11 mouse cellular contexts compared by ENCODE assay signal in the genomic region with DNA sequence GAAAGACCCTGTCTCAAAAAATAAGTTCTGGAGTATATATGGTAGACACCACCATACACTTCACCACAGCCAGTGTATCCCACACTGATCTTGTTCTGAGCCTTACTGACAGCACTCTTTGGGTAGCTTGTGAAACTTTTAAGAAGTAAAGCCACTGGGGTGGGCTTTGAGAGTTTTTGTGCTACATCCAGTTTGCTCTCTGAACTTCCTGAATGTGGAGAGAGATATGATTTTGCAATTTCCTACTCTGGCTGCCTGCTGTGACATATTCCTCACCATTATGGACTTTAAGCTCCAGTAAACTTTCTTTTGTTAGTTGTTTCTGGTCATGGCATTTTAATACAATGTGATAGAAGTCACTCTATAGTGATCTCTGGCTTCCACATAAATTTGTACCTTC.
"Had no signal": no experiment of that assay in that cellular context is flagged by ENCODE, and none has a peak within 500 bp of the region (broad histone marks: within the 10 kb centered on the region; RNA-seq: fewer than 3 reads in every experiment).

No protein-coding gene starts in this region.

- H3K27ac ChIP-seq: intestine, embryonic 15.5 days; limb, embryonic 10.5 days; lung, embryonic 15.5 days; midbrain, embryonic 12.5 days; neural tube, embryonic 13.5 days had no signal

- H3K4me1 ChIP-seq: intestine, embryonic 15.5 days; limb, embryonic 10.5 days; lung, embryonic 15.5 days; midbrain, embryonic 12.5 days had no signal

- ATAC-seq: intestine, embryonic 15.5 days; midbrain, embryonic 16.5 days had no signal

- H3K27me3 ChIP-seq: intestine, embryonic 15.5 days; lung, embryonic 15.5 days; midbrain, embryonic 12.5 days; neural tube, embryonic 13.5 days had no signal

- H3K9ac ChIP-seq: intestine, embryonic 15.5 days; lung, embryonic 15.5 days; midbrain, embryonic 12.5 days; neural tube, embryonic 13.5 days had no signal

- H3K9me3 ChIP-seq: intestine, embryonic 15.5 days; limb, embryonic 10.5 days; lung, embryonic 15.5 days; midbrain, embryonic 12.5 days; neural tube, embryonic 13.5 days had no signal

- DNase-seq: kidney, adult 2 months; kidney, postnatal 25 days; lung, postnatal 14 days; retina, postnatal 1 day; thymus, postnatal 36 days had no signal

- H3K4me2 ChIP-seq: intestine, embryonic 15.5 days; lung, embryonic 15.5 days; midbrain, embryonic 12.5 days; neural tube, embryonic 13.5 days had no signal

- H3K4me3 ChIP-seq: intestine, embryonic 15.5 days; limb, embryonic 10.5 days; lung, embryonic 15.5 days; midbrain, embryonic 12.5 days; neural tube, embryonic 13.5 days had no signal
